Mouse (Mus musculus): ENCODE data around the gene Lap3. TPM values are rescaled to one million over a fixed set of nuclear protein-coding genes. Genes with fewer than 3 reads are reported as not detected.

Lap3 gene
- polyA plus RNA-seq, 1 experiment: 18.5 TPM

- no peak overlapping the region for H3K4me3 ChIP-seq (ENCODE audit: insufficient read depth, low read length)
- H3K27ac ChIP-seq (ENCODE audit: insufficient read depth, low read depth, low read length): no peak overlapping the region
- H3K4me1 ChIP-seq (ENCODE audit: control insufficient read depth, insufficient read depth, low read length): peaks cover 4% of the 10 kb centered on the region; the same call in 1 of the 2 replicates
- no peak for TF ChIP-seq POLR2A (IDR thresholded peaks at IDR 0.05; ENCODE audit: borderline replicate concordance, low read depth, low read length)
- TF ChIP-seq CTCF (IDR thresholded peaks at IDR 0.05; ENCODE audit: low read depth, low read length): no peak
Measured at GRCm38 (mm10) chr5:45515151-45515743, 22.1 kb downstream of the Lap3 start.

GRCm38 (mm10) chr5:45519960-45520808 lies 27.0 kb downstream of the Lap3 start, which contains the start of gene Med28:
TSS of gene Med28 (plus strand) at chr5:45520229.
- TF ChIP-seq CTCF (IDR thresholded peaks at IDR 0.05; ENCODE audit: low read depth, low read length) (no peak), POLR2A (IDR thresholded peaks at IDR 0.05; ENCODE audit: borderline replicate concordance, low read depth, low read length) (no peak; the same call in 1 of the 2 replicates)
- peak within 1 kb of the TSS; percentile 87 for H3K4me3 ChIP-seq (ENCODE audit: insufficient read depth, low read length)
- H3K27ac ChIP-seq (ENCODE audit: insufficient read depth, low read depth, low read length): peak within 1 kb of the TSS; percentile 85
- peaks cover 19% of the 10 kb centered on the region for H3K4me1 ChIP-seq (ENCODE audit: control insufficient read depth, insufficient read depth, low read length)

- Histone ChIP-seq H3K27ac (ENCODE audit: insufficient read depth, low read depth, low read length) (no peak overlapping the region), H3K4me1 (ENCODE audit: control insufficient read depth, insufficient read depth, low read length) (peaks cover 22% of the 10 kb centered on the region), H3K4me3 (ENCODE audit: insufficient read depth, low read length) (peak overlapping the region; percentile 87)
- TF ChIP-seq POLR2A (IDR thresholded peaks at IDR 0.05; ENCODE audit: borderline replicate concordance, low read depth, low read length) (no peak), CTCF (IDR thresholded peaks at IDR 0.05; ENCODE audit: low read depth, low read length) (no peak)
Measured at GRCm38 (mm10) chr5:45520809-45521110, 27.6 kb downstream of the Lap3 start.

- no peak for TF ChIP-seq POLR2A (IDR thresholded peaks at IDR 0.05; ENCODE audit: borderline replicate concordance, low read depth, low read length)
- no peak for TF ChIP-seq CTCF (IDR thresholded peaks at IDR 0.05; ENCODE audit: low read depth, low read length)
- Histone ChIP-seq H3K27ac (ENCODE audit: insufficient read depth, low read depth, low read length) (no peak overlapping the region), H3K4me1 (ENCODE audit: control insufficient read depth, insufficient read depth, low read length) (peaks cover 27% of the 10 kb centered on the region), H3K4me3 (ENCODE audit: insufficient read depth, low read length) (peak overlapping the region; percentile 87)
Measured at GRCm38 (mm10) chr5:45521601-45522000, 28.4 kb downstream of the Lap3 start.

GRCm38 (mm10) chr5:45525101-45525500 lies 31.9 kb downstream of the Lap3 start:
- peaks cover 31% of the 10 kb centered on the region for H3K4me1 ChIP-seq (ENCODE audit: control insufficient read depth, insufficient read depth, low read length)
- H3K4me3 ChIP-seq (ENCODE audit: insufficient read depth, low read length): no peak overlapping the region
- H3K27ac ChIP-seq (ENCODE audit: insufficient read depth, low read depth, low read length): no peak overlapping the region
- no peak for TF ChIP-seq CTCF (IDR thresholded peaks at IDR 0.05; ENCODE audit: low read depth, low read length)
- no peak for TF ChIP-seq POLR2A (IDR thresholded peaks at IDR 0.05; ENCODE audit: borderline replicate concordance, low read depth, low read length)

- TF ChIP-seq POLR2A (IDR thresholded peaks at IDR 0.05; ENCODE audit: borderline replicate concordance, low read depth, low read length) (no peak), CTCF (IDR thresholded peaks at IDR 0.05; ENCODE audit: low read depth, low read length) (no peak)
- Histone ChIP-seq H3K4me3 (ENCODE audit: insufficient read depth, low read length) (no peak overlapping the region), H3K4me1 (ENCODE audit: control insufficient read depth, insufficient read depth, low read length) (peaks cover 31% of the 10 kb centered on the region), H3K27ac (ENCODE audit: insufficient read depth, low read depth, low read length) (peak overlapping the region; percentile 33)
Measured at GRCm38 (mm10) chr5:45526338-45526737, 33.2 kb downstream of the Lap3 start.

GRCm38 (mm10) chr5:45529696-45530095 lies 36.5 kb downstream of the Lap3 start:
- H3K4me3 ChIP-seq (ENCODE audit: insufficient read depth, low read length): no peak overlapping the region
- H3K27ac ChIP-seq (ENCODE audit: insufficient read depth, low read depth, low read length): no peak overlapping the region
- TF ChIP-seq CTCF (IDR thresholded peaks at IDR 0.05; ENCODE audit: low read depth, low read length) (no peak), POLR2A (IDR thresholded peaks at IDR 0.05; ENCODE audit: borderline replicate concordance, low read depth, low read length) (no peak)
- H3K4me1 ChIP-seq (ENCODE audit: control insufficient read depth, insufficient read depth, low read length): peaks cover 20% of the 10 kb centered on the region

GRCm38 (mm10) chr5:45534319-45535098 lies 41.3 kb downstream of the Lap3 start:
- TF ChIP-seq POLR2A (IDR thresholded peaks at IDR 0.05; ENCODE audit: borderline replicate concordance, low read depth, low read length) (no peak), CTCF (IDR thresholded peaks at IDR 0.05; ENCODE audit: low read depth, low read length) (peak; percentile 61)
- Histone ChIP-seq H3K27ac (ENCODE audit: insufficient read depth, low read depth, low read length) (no peak overlapping the region), H3K4me1 (ENCODE audit: control insufficient read depth, insufficient read depth, low read length) (0 out of 2 replicates have a peak, but pooled peaks cover 2% of the 10 kb centered on the region), H3K4me3 (ENCODE audit: insufficient read depth, low read length) (no peak overlapping the region)

GRCm38 (mm10) chr5:45535177-45535576 lies 42.0 kb downstream of the Lap3 start:
- TF ChIP-seq CTCF (IDR thresholded peaks at IDR 0.05; ENCODE audit: low read depth, low read length) (no peak), POLR2A (IDR thresholded peaks at IDR 0.05; ENCODE audit: borderline replicate concordance, low read depth, low read length) (no peak)
- Histone ChIP-seq H3K27ac (ENCODE audit: insufficient read depth, low read depth, low read length) (no peak overlapping the region), H3K4me3 (ENCODE audit: insufficient read depth, low read length) (no peak overlapping the region), H3K4me1 (ENCODE audit: control insufficient read depth, insufficient read depth, low read length) (0 out of 2 replicates have a peak, but pooled peaks cover 2% of the 10 kb centered on the region)
